Mouse (Mus musculus) liver, embryonic 12.5 days (tissue): ENCODE measurements around the gene Lin7b. TPM values are rescaled to one million over a fixed set of nuclear protein-coding genes. Genes with fewer than 3 reads are reported as not detected.

ENCODE experiments used
- ATAC-seq: fragments of 200-750 bp; cut with Nextera tagmentation; 2 replicates; pipeline ENCODE4 v1.8.0; 2017; ENCODE audit warnings: moderate number of reproducible peaks, mild to moderate bottlenecking, moderate library complexity
- H3K27ac ChIP-seq: fragments of 300-500 bp; sonication (generic); 2 replicates; pipeline ENCODE4 v1.5.1; 2016; ENCODE audit warnings: mild to moderate bottlenecking
- H3K27me3 ChIP-seq: fragments of 300-500 bp; sonication (generic); replicated peaks from 2 replicates; pipeline ENCODE4 v1.6.1; 2016; ENCODE audit warnings: mild to moderate bottlenecking, moderate library complexity
- H3K36me3 ChIP-seq: fragments of 300-500 bp; sonication (generic); 2 replicates; pipeline ENCODE4 v1.6.1; 2016; ENCODE audit warnings: mild to moderate bottlenecking, moderate library complexity
- H3K4me1 ChIP-seq: fragments of 300-500 bp; sonication (generic); 2 replicates; pipeline ENCODE4 v1.6.1; 2016
- H3K4me2 ChIP-seq: fragments of 300-500 bp; sonication (generic); 2 replicates; pipeline ENCODE4 v1.6.1; 2016; ENCODE audit warnings: mild to moderate bottlenecking, moderate library complexity
- H3K4me3 ChIP-seq: fragments of 300-500 bp; sonication (generic); 2 replicates; pipeline ENCODE4 v1.5.1; 2016; ENCODE audit warnings: mild to moderate bottlenecking, moderate library complexity
- H3K9ac ChIP-seq: fragments of 300-500 bp; sonication (generic); 2 replicates; pipeline ENCODE4 v1.6.1; 2016; ENCODE audit warnings: mild to moderate bottlenecking, moderate library complexity
- H3K9me3 ChIP-seq: fragments of 300-500 bp; sonication (generic); replicated peaks from 2 replicates; pipeline ENCODE4 v1.6.1; 2016; ENCODE audit warnings: mild to moderate bottlenecking, moderate library complexity
- WGBS: fragments of 180-500 bp; shearing (Covaris S2); methylation state at CpG from one replicate; pipeline ENCODE4 v1.1.7; 2016; ENCODE audit not compliant: insufficient replicate concordance; 5-methylcytosine and 5-hydroxymethylcytosine counted together
- polyA plus RNA-seq: library from polyadenylated mRNA; unstranded; fragments of >200 nt; fragmentation: Nextera tagmentation; extraction: Ambion mirVana; gene quantifications from 2 replicates; pipeline ENCODE4 v1.2.1, GENCODE M21; 2016

Gene Lin7b
- polyA plus RNA-seq, 1 experiment from 2014 or later: 0.38 TPM

DNA sequence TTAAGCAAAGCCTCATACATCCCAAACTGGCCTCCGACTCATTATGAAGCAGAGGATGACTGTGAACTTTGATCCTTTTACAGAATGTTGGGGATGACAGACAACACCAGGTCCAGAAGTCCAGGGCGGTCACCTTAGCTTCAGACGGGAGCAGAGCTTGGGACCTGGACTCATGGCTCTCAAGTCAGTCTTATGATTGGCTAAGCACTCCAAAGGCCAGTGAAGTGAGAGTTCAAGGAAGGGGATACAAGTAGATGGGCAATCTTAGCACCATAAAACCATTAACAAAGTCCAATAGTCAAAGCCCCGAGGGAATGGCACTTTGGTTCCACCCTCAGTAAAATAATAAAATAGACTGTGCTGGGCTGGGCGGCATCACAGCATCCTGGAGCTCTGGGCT is 47.3 kb downstream of the Lin7b start:
- Histone ChIP-seq H3K4me2 (no peak overlapping the region), H3K36me3 (no peaks in the 10 kb centered on the region), H3K9me3 (0 out of 2 replicates have a peak, but pooled peaks cover 4% of the 10 kb centered on the region), H3K9ac (no peak overlapping the region), H3K27me3 (peaks cover 15% of the 10 kb centered on the region), H3K27ac (no peak overlapping the region), H3K4me3 (no peak overlapping the region), H3K4me1 (no peaks in the 10 kb centered on the region)
- WGBS: 74% methylated on average over 5 of the region's 5 CpGs
- no peak for ATAC-seq

DNA sequence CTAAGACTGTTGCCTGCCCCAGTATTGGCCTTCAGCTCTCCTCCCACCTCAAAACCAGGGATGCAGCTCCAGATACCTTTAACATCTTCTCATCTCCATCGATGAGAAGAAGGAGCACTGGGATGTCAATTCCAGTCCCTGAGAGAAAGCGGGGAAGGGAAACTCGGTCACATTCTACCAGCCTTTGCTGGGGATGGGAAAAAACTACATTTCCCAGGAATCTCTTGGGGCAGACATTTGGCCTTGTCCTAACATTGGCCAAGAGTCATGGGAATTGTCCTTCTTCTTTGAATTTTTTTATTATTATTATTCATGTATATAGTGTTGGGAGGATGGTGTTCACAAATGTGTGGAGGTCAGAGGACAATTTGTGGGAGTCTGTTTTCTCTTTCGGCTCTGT is 48.1 kb downstream of the Lin7b start:
- no peak overlapping the region for H3K27ac ChIP-seq

More for the DNA sequence above, 48.1 kb downstream of the Lin7b start:
- no peak overlapping the region for H3K4me3 ChIP-seq
- 78% methylated on average over 4 of the region's 4 CpGs for WGBS
- peaks cover 9% of the 10 kb centered on the region; the same call in 1 of the 2 replicates for H3K27me3 ChIP-seq
- no peaks in the 10 kb centered on the region for H3K36me3 ChIP-seq
- no peak overlapping the region for H3K9ac ChIP-seq
- H3K4me1 ChIP-seq: no peaks in the 10 kb centered on the region
- no peak for ATAC-seq
- H3K4me2 ChIP-seq: no peak overlapping the region
- 0 out of 2 replicates have a peak, but pooled peaks cover 4% of the 10 kb centered on the region for H3K9me3 ChIP-seq

Other genes starting within 250 kb of the Lin7b start
- gene Rps11, start 246.1 kb downstream of the Lin7b start, polyA plus RNA-seq: 1,421 and 1,491 TPM in 2 replicates
- 1,134 and 1,149 TPM in 2 replicates for gene Rpl13a, start 241.8 kb downstream of the Lin7b start, polyA plus RNA-seq
- gene Gm45713, start 234.4 kb downstream of the Lin7b start, polyA plus RNA-seq: 0.27 and 0.59 TPM in 2 replicates
- 5.1 and 5.7 TPM in 2 replicates for gene Flt3l, start 234.2 kb downstream of the Lin7b start, polyA plus RNA-seq
- 60.5 and 61.7 TPM in 2 replicates for gene Pih1d1, start 216.3 kb downstream of the Lin7b start, polyA plus RNA-seq
- 35.9 and 41.2 TPM in 2 replicates for gene Aldh16a1, start 216.0 kb downstream of the Lin7b start, polyA plus RNA-seq
- not detected in 2 replicates for gene Slc17a7, start 206.6 kb downstream of the Lin7b start, polyA plus RNA-seq
- gene Gfy, start 191.0 kb downstream of the Lin7b start, polyA plus RNA-seq: not detected in 2 replicates
- gene Pth2, start 189.6 kb downstream of the Lin7b start, polyA plus RNA-seq: not detected in 2 replicates
- gene Ccdc155, start 165.7 kb downstream of the Lin7b start, polyA plus RNA-seq: 0.07 and 0.13 TPM in 2 replicates
- 1.9 and 3.0 TPM in 2 replicates for gene Dkkl1, start 158.4 kb downstream of the Lin7b start, polyA plus RNA-seq
- gene Tead2, start 154.8 kb downstream of the Lin7b start, polyA plus RNA-seq: 23.6 and 28.2 TPM in 2 replicates
- gene Cd37, start 131.5 kb downstream of the Lin7b start, polyA plus RNA-seq: 14.0 and 14.6 TPM in 2 replicates
- gene Slc6a16, start 129.5 kb downstream of the Lin7b start, polyA plus RNA-seq: not detected in 2 replicates
- gene Slc6a21, start 93.1 kb downstream of the Lin7b start, polyA plus RNA-seq: not detected in 2 replicates
- 1.2 and 2.2 TPM in 2 replicates for gene Trpm4, start 36.8 kb downstream of the Lin7b start, polyA plus RNA-seq
- 0.08 and 0.23 TPM in 2 replicates for gene Hrc, start 35.3 kb downstream of the Lin7b start, polyA plus RNA-seq
- gene Ppfia3, start 3.6 kb downstream of the Lin7b start, polyA plus RNA-seq: 0.37 and 0.45 TPM in 2 replicates
- 170 and 179 TPM in 2 replicates for gene Snrnp70, start 25.2 kb upstream of the Lin7b start, polyA plus RNA-seq
- gene Kcna7, start 35.1 kb upstream of the Lin7b start, polyA plus RNA-seq: 0.05 and 0.10 TPM in 2 replicates
- gene Ntf5, start 43.1 kb upstream of the Lin7b start, polyA plus RNA-seq: 0.81 and 0.87 TPM in 2 replicates
- not detected in 2 replicates for gene Lhb, start 50.2 kb upstream of the Lin7b start, polyA plus RNA-seq
- gene Gys1, start 64.3 kb upstream of the Lin7b start, polyA plus RNA-seq: 8.6 and 10.2 TPM in 2 replicates
- 135 and 141 TPM in 2 replicates for gene Ruvbl2, start 67.5 kb upstream of the Lin7b start, polyA plus RNA-seq
- 7,751 and 8,218 TPM in 2 replicates for gene Ftl1, start 89.3 kb upstream of the Lin7b start, polyA plus RNA-seq
- 147 and 155 TPM in 2 replicates for gene Bax, start 96.3 kb upstream of the Lin7b start, polyA plus RNA-seq
- gene Tulp2, start 111.3 kb upstream of the Lin7b start, polyA plus RNA-seq: 1.9 and 2.0 TPM in 2 replicates
- not detected in 2 replicates for gene Gm45808, start 116.2 kb upstream of the Lin7b start, polyA plus RNA-seq
- 2.8 and 3.1 TPM in 2 replicates for gene Dhdh, start 118.2 kb upstream of the Lin7b start, polyA plus RNA-seq
- gene Nucb1, start 139.8 kb upstream of the Lin7b start, polyA plus RNA-seq: 140 and 146 TPM in 2 replicates
- 157 and 165 TPM in 2 replicates for gene Ppp1r15a, start 155.7 kb upstream of the Lin7b start, polyA plus RNA-seq
- 0.80 and 0.87 TPM in 2 replicates for gene Plekha4, start 155.7 kb upstream of the Lin7b start, polyA plus RNA-seq
- 1.5 and 1.8 TPM in 2 replicates for gene Hsd17b14, start 184.3 kb upstream of the Lin7b start, polyA plus RNA-seq
- gene Bcat2, start 199.6 kb upstream of the Lin7b start, polyA plus RNA-seq: 50.4 and 54.7 TPM in 2 replicates
- gene Fgf21, start 244.9 kb upstream of the Lin7b start, polyA plus RNA-seq: not detected in 2 replicates
- gene Fut1, start 246.7 kb upstream of the Lin7b start, polyA plus RNA-seq: 0.15 TPM in 1 of 2 replicates, not detected in the other